Mouse (Mus musculus) gastrocnemius, postnatal 14 days (tissue): Measurements from ENCODE around the gene Kdm2a. TPM values are rescaled to one million over a fixed set of nuclear protein-coding genes. Genes with fewer than 3 reads are reported as not detected.

Experiments
- DNase-seq: peaks from one replicate; pipeline ENCODE4 v3.0.0; 2021; ENCODE audit warnings: mixed read lengths
- intact Hi-C: fragments of 180-260 bp; cut with DNase I; formaldehyde crosslinking; loops from one replicate; pipeline ENCODE4 v1.15.1; 2025; ENCODE audit warnings: low total_unique reads
- total RNA-seq, 2 experiments: library from RNA; stranded (reverse); gene quantifications; 2 replicates each; pipeline ENCODE4 v1.2.3; 2021

Gene Kdm2a
- total RNA-seq, 2 experiments from 2014 or later, result 27.7 to 29.0 TPM

- intact Hi-C loops, result no loop called here
- no peak for DNase-seq
These were observed 93.7 kb downstream of the Kdm2a start for GRCm38 (mm10) chr19:4304251-4304821.

- DNase-seq, result no peak
- intact Hi-C loops, result no loop called here
These were observed 94.5 kb downstream of the Kdm2a start for GRCm38 (mm10) chr19:4303640-4303995.

GRCm38 (mm10) chr19:4302936-4303639, 95.0 kb downstream of the Kdm2a start:
- peak; percentile 74 for DNase-seq
- intact Hi-C loops, result no loop called here

GRCm38 (mm10) chr19:4301735-4302651, 96.1 kb downstream of the Kdm2a start:
- DNase-seq, result peak; percentile 48
- intact Hi-C loops, result no loop called here

GRCm38 (mm10) chr19:4300852-4301734, 97.0 kb downstream of the Kdm2a start:
- intact Hi-C loops, result no loop called here
- DNase-seq, result no peak

GRCm38 (mm10) chr19:4300271-4300704, 97.8 kb downstream of the Kdm2a start:
- intact Hi-C loops, result no loop called here
- no peak for DNase-seq

GRCm38 (mm10) chr19:4299574-4300270, 98.4 kb downstream of the Kdm2a start:
- DNase-seq, result no peak
- intact Hi-C loops, result no loop called here

GRCm38 (mm10) chr19:4299126-4299525, 99.0 kb downstream of the Kdm2a start:
- no peak for DNase-seq
- intact Hi-C loops, result no loop called here

GRCm38 (mm10) chr19:4298322-4299121, 99.6 kb downstream of the Kdm2a start:
- DNase-seq, result no peak
- intact Hi-C loops, result no loop called here

GRCm38 (mm10) chr19:4297851-4298250, 100.2 kb downstream of the Kdm2a start:
- no peak for DNase-seq
- intact Hi-C loops, result no loop called here

- intact Hi-C loops, result no loop called here
- DNase-seq, result no peak
These were observed 101.5 kb downstream of the Kdm2a start for GRCm38 (mm10) chr19:4296611-4297010.

GRCm38 (mm10) chr19:4295391-4295790, 102.7 kb downstream of the Kdm2a start:
- intact Hi-C loops, result no loop called here

GRCm38 (mm10) chr19:4294381-4295097, 103.5 kb downstream of the Kdm2a start:
- intact Hi-C loops, result no loop called here
- peak; percentile 56 for DNase-seq

More at GRCm38 (mm10) chr19:4295391-4295790, 102.7 kb downstream of the Kdm2a start:
- DNase-seq, result no peak

GRCm38 (mm10) chr19:4291161-4291560, 106.9 kb downstream of the Kdm2a start:
- intact Hi-C loops, result no loop called here
- DNase-seq, result no peak

- no peak for DNase-seq
These were observed 107.3 kb downstream of the Kdm2a start for GRCm38 (mm10) chr19:4290749-4291148.

GRCm38 (mm10) chr19:4283653-4284052, 114.4 kb downstream of the Kdm2a start:
- DNase-seq, result no peak
- intact Hi-C loops, result no loop called here

More at GRCm38 (mm10) chr19:4290749-4291148, 107.3 kb downstream of the Kdm2a start:
- intact Hi-C loops, result no loop called here

- intact Hi-C loops, result no loop called here
- peak; percentile 77 for DNase-seq
These were observed 115.1 kb downstream of the Kdm2a start, which contains the start of gene Ankrd13d for GRCm38 (mm10) chr19:4282898-4283553. TSS of gene Ankrd13d (minus strand) at chr19:4283137.
